Mouse (Mus musculus) hindbrain, postnatal 0 days (tissue): ENCODE measurements around the gene Pla2g1b. TPM values are rescaled to one million over a fixed set of nuclear protein-coding genes. Genes with fewer than 3 reads are reported as not detected.

Experiments used
- ATAC-seq: fragments of 200-750 bp; cut with Nextera tagmentation; 2 replicates; pipeline ENCODE4 v1.8.0; 2017; ENCODE audit warnings: mild to moderate bottlenecking, moderate TSS enrichment, moderate library complexity
- DNase-seq: peaks from one replicate; pipeline ENCODE4 v3.0.0-alpha.2; 2015; ENCODE audit warnings: low spot score
- H3K27ac ChIP-seq: fragments of 300-500 bp; sonication (generic); 2 replicates; pipeline ENCODE4 v1.5.1; 2014; ENCODE audit warnings: mild to moderate bottlenecking
- H3K27me3 ChIP-seq: fragments of 300-500 bp; sonication (generic); 2 replicates; pipeline ENCODE4 v1.6.1; 2014; ENCODE audit warnings: low read length, mixed read lengths; ENCODE audit not compliant: insufficient read depth
- H3K36me3 ChIP-seq: fragments of 300-500 bp; sonication (generic); 2 replicates; pipeline ENCODE4 v1.6.1; 2014; ENCODE audit warnings: low read length, mixed read lengths; ENCODE audit not compliant: insufficient read depth
- H3K4me1 ChIP-seq: fragments of 300-500 bp; sonication (generic); 2 replicates; pipeline ENCODE4 v1.6.1; 2014; ENCODE audit warnings: antibody characterized with exemption, low read length, mixed read lengths; ENCODE audit not compliant: insufficient read depth
- H3K4me2 ChIP-seq: fragments of 300-500 bp; sonication (generic); 2 replicates; pipeline ENCODE4 v1.6.1; 2014; ENCODE audit warnings: low read depth, mild to moderate bottlenecking, low read length, moderate library complexity, mixed read lengths
- H3K4me3 ChIP-seq: fragments of 300-500 bp; sonication (generic); 2 replicates; pipeline ENCODE4 v1.5.1; 2014; ENCODE audit warnings: low read length
- H3K9ac ChIP-seq: fragments of 300-500 bp; sonication (generic); replicated peaks from 2 replicates; pipeline ENCODE4 v1.6.1; 2014; ENCODE audit warnings: mild to moderate bottlenecking, low read length, moderate library complexity, mixed read lengths
- H3K9me3 ChIP-seq: fragments of 300-500 bp; sonication (generic); 2 replicates; pipeline ENCODE4 v1.6.1; 2016; ENCODE audit warnings: low read length, mixed read lengths
- CTCF ChIP-seq: IDR thresholded peaks from 2 replicates; pipeline ENCODE4 v1.5.1; 2016; ENCODE audit warnings: antibody characterized with exemption, control low read depth, low read depth
- WGBS: fragments of 180-500 bp; shearing (Covaris S2); extraction: QIAGEN DNeasy Blood & Tissue Kit; methylation state at CpG from one replicate; pipeline ENCODE4 v1.1.7; 2014; 5-methylcytosine and 5-hydroxymethylcytosine counted together
- polyA plus RNA-seq: library from polyadenylated mRNA; unstranded; fragments of >200 nt; fragmentation: Nextera tagmentation; extraction: Ambion mirVana; gene quantifications from 2 replicates; pipeline ENCODE4 v1.2.1, GENCODE M21; 2015
- total RNA-seq: library from RNA; depleted of rRNA; stranded (reverse); fragments of >200 nt; gene quantifications from 2 replicates; pipeline ENCODE4 v1.2.3, GENCODE M21; 2014

The Pla2g1b gene
- total and polyA plus RNA-seq, 2 experiments from 2014 or later, result not detected

DNA sequence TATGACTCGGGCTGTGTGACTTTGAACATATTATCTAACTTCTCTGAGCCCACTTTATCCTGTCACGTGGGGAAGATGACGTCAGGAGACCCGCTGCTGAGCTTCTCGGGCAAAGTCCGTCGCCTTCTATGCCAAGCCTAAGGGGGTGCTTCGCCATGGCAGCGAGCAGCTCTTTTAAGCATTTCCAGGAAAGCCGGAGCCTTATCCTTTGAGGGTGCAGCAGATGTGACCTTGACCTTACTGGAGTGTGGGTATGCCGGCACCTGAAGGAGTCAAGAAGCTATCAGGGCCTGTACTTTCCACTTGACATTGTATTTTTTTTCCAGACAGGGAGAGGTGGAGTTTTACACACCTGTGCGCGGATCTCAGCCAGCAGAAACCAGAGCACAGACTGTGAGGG lies 7.1 kb upstream of the Pla2g1b start:
- 62% methylated on average over 13 of the region's 13 CpGs for whole genome bisulfite sequencing
- ATAC-seq (no peak), DNase-seq (no peak)
- Histone ChIP-seq H3K27me3 (no peaks in the 10 kb centered on the region), H3K9ac (no peak overlapping the region), H3K4me1 (no peaks in the 10 kb centered on the region), H3K36me3 (peaks cover 4% of the 10 kb centered on the region; the same call in 1 of the 2 replicates), H3K4me2 (no peak overlapping the region), H3K4me3 (no peak overlapping the region), H3K9me3 (no peaks in the 10 kb centered on the region), H3K27ac (no peak overlapping the region)
- TF ChIP-seq CTCF, result no peak

DNA sequence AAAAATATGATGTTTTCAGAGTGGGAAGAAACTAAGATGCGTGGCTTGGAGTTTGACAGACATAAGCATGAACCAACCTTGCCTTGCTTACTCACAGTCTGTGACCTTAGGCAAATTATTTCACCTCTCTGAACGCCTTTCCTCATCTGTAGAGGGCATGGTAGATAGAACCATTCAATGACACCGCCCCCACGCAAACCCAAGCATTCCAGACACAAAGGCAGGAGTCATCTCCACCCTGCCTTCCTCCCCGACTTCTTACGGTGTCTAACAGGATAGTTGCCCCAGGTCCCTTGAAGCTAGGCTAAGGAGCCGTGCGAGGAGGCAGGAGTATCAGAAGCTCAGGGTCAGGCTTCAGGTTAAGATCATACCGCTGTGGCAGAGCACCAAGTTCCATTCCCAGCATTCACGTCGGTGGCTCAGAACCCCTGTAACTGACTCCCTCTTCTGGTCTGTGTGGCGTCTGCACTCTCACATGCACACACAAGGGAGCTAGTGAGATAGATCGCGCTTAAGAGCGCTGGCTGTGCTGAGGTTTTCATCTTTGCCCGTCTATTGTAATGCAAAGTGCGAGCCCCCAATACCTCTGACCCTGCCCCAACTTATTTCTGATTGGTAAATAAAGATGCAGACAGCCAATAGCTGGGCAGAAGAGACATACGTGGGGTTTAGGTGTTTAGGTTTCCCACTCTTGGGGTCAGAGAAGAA lies 1.5 kb upstream of the Pla2g1b start:
- DNase-seq, result no peak
- H3K9me3 ChIP-seq, result no peaks in the 10 kb centered on the region
- WGBS, result 80% methylated on average over 18 of the region's 18 CpGs

DNA sequence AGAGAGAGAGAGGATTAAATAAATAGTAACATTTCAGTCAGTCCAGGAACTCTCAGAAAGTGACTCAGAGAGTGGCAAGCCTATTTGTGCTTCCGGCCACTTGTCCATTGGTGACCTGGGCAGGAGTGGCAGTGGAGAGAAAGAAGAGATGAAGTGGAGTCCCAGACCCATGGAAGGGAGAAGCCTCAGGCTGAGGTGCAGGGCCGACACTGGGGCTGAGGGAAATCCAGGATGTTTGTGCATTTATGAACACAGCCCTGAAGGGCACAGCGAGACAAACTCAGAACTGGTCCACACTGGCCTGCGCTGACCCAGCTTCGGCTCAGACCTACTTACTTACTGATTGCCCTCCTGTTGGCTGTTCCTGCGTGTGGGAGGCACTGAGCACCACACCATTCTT lies 3.7 kb downstream of the Pla2g1b start:
- H3K9ac ChIP-seq, result no peak overlapping the region
- H3K36me3 ChIP-seq, result no peaks in the 10 kb centered on the region
- no peaks in the 10 kb centered on the region for H3K4me1 ChIP-seq
- 69% methylated on average over 6 of the region's 6 CpGs for WGBS
- DNase-seq, result no peak
- no peak overlapping the region for H3K27ac ChIP-seq
- no peak for TF ChIP-seq CTCF
- no peak overlapping the region for H3K4me2 ChIP-seq
- H3K27me3 ChIP-seq, result no peaks in the 10 kb centered on the region
- ATAC-seq, result no peak
- no peak overlapping the region for H3K4me3 ChIP-seq
- H3K9me3 ChIP-seq, result no peaks in the 10 kb centered on the region

More for the DNA sequence above, 1.5 kb upstream of the Pla2g1b start:
- no peak overlapping the region for H3K9ac ChIP-seq
- ATAC-seq, result no peak
- peak; percentile 8; the same call in 1 of the 2 replicates for TF ChIP-seq CTCF
- no peak overlapping the region for H3K4me2 ChIP-seq
- H3K4me3 ChIP-seq, result no peak overlapping the region
- H3K27me3 ChIP-seq, result no peaks in the 10 kb centered on the region
- H3K36me3 ChIP-seq, result no peaks in the 10 kb centered on the region
- H3K4me1 ChIP-seq, result no peaks in the 10 kb centered on the region
- no peak overlapping the region for H3K27ac ChIP-seq

DNA sequence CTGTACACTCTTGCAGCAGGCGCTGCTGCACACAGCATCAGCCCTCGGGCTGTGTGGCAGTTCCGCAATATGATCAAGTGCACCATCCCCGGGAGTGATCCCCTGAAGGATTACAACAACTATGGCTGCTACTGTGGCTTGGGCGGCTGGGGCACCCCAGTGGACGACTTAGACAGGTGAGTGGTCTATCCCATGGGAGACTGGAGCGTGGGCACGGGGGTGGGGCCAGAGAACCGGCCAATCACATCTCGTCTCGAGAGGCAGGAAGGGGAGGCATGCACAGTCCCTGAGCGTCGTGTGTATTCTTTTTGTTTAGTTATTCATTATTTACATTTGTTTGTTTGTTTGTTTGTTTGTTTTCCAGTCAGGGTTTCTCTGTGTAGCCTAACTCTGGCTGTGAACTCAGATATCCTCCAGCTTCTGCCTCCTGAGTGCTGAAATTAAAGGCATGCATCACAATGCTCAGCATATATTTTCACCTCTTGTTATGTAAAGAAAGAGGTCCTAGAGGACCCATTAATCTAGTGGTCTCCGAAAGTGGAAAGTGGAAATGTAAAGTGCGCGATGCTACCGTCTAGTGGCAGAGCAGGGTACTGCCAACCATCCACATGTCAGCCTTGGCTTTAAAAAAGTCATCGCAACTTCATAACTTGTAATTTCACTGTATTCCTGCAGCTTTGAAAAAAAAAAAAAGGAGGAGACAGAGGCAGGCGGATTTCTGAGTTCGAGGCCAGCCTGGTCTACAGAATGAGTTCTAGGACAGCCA lies 4.9 kb downstream of the Pla2g1b start:
- WGBS, result 31% methylated on average over 20 of the region's 20 CpGs
- no peak overlapping the region; the same call in 1 of the 2 replicates for H3K4me2 ChIP-seq

DNA sequence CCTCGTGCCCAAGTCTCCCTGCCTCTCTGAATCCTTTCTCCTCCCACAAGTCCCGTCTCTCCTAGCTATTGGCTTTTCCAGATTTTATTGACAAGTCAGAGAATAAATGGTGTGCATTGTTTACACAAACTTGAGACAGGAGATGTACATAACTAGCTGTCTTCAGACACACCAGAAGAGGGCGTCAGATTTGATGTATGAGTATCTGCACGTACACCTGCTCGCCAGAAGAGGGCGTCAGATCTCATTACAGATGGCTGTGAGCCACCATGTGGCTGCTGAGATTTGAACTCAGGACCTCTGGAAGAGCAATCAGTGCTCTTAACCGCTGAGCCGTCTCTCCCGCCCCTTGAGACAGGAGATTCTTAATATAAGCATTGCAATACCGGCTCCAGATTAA lies 7.1 kb downstream of the Pla2g1b start:
- H3K4me3 ChIP-seq, result no peak overlapping the region
- H3K4me1 ChIP-seq, result 0 out of 2 replicates have a peak, but pooled peaks cover 4% of the 10 kb centered on the region
- DNase-seq (no peak), ATAC-seq (no peak)
- H3K9ac ChIP-seq, result no peak overlapping the region
- peak; percentile 55 for TF ChIP-seq CTCF
- H3K4me2 ChIP-seq, result no peak overlapping the region
- H3K36me3 ChIP-seq, result no peaks in the 10 kb centered on the region
- 73% methylated on average over 10 of the region's 10 CpGs for WGBS
- H3K27ac ChIP-seq, result no peak overlapping the region
- no peaks in the 10 kb centered on the region for H3K9me3 ChIP-seq
- H3K27me3 ChIP-seq, result no peaks in the 10 kb centered on the region

More for the DNA sequence above, 4.9 kb downstream of the Pla2g1b start:
- no peaks in the 10 kb centered on the region for H3K36me3 ChIP-seq
- DNase-seq (peak; percentile 73), ATAC-seq (no peak)
- H3K4me1 ChIP-seq, result 0 out of 2 replicates have a peak, but pooled peaks cover under 1% of the 10 kb centered on the region
- peak; percentile 86 for TF ChIP-seq CTCF
- no peak overlapping the region for H3K9ac ChIP-seq
- no peaks in the 10 kb centered on the region for H3K27me3 ChIP-seq
- no peak overlapping the region for H3K4me3 ChIP-seq
- H3K27ac ChIP-seq, result no peak overlapping the region
- no peaks in the 10 kb centered on the region for H3K9me3 ChIP-seq

DNA sequence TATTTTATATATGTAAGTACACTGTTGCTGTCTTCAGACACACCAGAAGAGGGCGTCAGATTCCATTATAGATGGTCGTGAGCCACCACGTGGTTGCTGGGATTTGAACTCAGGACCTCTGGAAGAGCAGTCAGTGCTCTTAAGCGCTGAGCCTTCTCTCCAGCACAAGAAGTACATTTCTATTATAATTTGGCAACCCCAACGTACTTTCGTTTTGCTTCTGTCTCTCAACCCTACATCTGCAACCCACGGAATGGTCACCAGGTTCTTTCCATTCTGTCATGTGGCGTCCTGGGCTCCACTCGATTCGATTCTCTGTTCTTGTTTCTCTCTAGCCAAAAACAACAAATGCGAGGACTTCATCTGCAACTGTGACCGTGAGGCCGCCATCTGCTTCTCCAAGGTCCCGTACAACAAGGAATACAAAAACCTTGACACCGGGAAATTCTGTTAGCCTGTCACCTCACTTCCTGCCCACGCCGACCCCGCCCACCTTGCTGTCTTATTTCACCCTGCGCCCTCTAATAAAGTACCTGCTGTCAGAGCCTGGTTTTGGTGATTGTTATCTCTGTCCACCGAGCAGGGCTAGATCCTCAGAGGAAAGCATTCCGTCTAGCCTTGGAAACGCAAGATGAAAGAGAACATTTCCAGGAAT lies 8.2 kb downstream of the Pla2g1b start:
- DNase-seq, result no peak
- Histone ChIP-seq H3K36me3 (no peaks in the 10 kb centered on the region), H3K4me1 (0 out of 2 replicates have a peak, but pooled peaks cover 4% of the 10 kb centered on the region), H3K4me3 (no peak overlapping the region), H3K27me3 (no peaks in the 10 kb centered on the region), H3K4me2 (no peak overlapping the region), H3K9me3 (no peaks in the 10 kb centered on the region), H3K9ac (no peak overlapping the region), H3K27ac (no peak overlapping the region)
- TF ChIP-seq CTCF, result no peak
- no peak for ATAC-seq
- WGBS, result 76% methylated on average over 22 of the region's 22 CpGs
